Mouse (Mus musculus) neural tube, embryonic 12.5 days (tissue): ENCODE measurements around the gene Dclk1. TPM values are rescaled to one million over a fixed set of nuclear protein-coding genes. Genes with fewer than 3 reads are reported as not detected.
"Not testable (repeated sequence)": the region's sequence is repeated elsewhere in the genome, so short reads cannot be mapped to it uniquely, and the experiment has no call there.

Source experiments
- ATAC-seq: fragments of 200-750 bp; cut with Nextera tagmentation; 2 replicates; pipeline ENCODE4 v1.8.0; 2017; ENCODE audit warnings: low read depth, mild to moderate bottlenecking, moderate TSS enrichment, moderate library complexity; ENCODE audit not compliant: low FRiP score
- H3K27ac ChIP-seq: fragments of 300-500 bp; sonication (generic); 2 replicates; pipeline ENCODE4 v1.5.1; 2016
- H3K27me3 ChIP-seq: fragments of 300-500 bp; sonication (generic); replicated peaks from 2 replicates; pipeline ENCODE4 v1.6.1; 2016; ENCODE audit warnings: mild to moderate bottlenecking
- H3K36me3 ChIP-seq: fragments of 300-500 bp; sonication (generic); 2 replicates; pipeline ENCODE4 v1.6.1; 2016; ENCODE audit warnings: mild to moderate bottlenecking
- H3K4me1 ChIP-seq: fragments of 300-500 bp; sonication (generic); 2 replicates; pipeline ENCODE4 v1.6.1; 2016
- H3K4me2 ChIP-seq: fragments of 300-500 bp; sonication (generic); replicated peaks from 2 replicates; pipeline ENCODE4 v1.6.1; 2016; ENCODE audit warnings: mild to moderate bottlenecking
- H3K4me3 ChIP-seq: fragments of 300-500 bp; sonication (generic); 2 replicates; pipeline ENCODE4 v1.5.1; 2016
- H3K9ac ChIP-seq: fragments of 300-500 bp; sonication (generic); 2 replicates; pipeline ENCODE4 v1.6.1; 2016; ENCODE audit warnings: mild to moderate bottlenecking
- H3K9me3 ChIP-seq: fragments of 300-500 bp; sonication (generic); 2 replicates; pipeline ENCODE4 v1.6.1; 2016; ENCODE audit warnings: mild to moderate bottlenecking
- WGBS: fragments of 180-500 bp; shearing (Covaris S2); methylation state at CpG from one replicate; pipeline ENCODE4 v1.1.7; 2016; 5-methylcytosine and 5-hydroxymethylcytosine counted together
- polyA plus RNA-seq: library from polyadenylated mRNA; unstranded; fragments of >200 nt; fragmentation: Nextera tagmentation; extraction: Ambion mirVana; gene quantifications from 2 replicates; pipeline ENCODE4 v1.2.1, GENCODE M21; 2016

Gene Dclk1
- polyA plus RNA-seq: 171 and 184 TPM in 2 replicates

DNA sequence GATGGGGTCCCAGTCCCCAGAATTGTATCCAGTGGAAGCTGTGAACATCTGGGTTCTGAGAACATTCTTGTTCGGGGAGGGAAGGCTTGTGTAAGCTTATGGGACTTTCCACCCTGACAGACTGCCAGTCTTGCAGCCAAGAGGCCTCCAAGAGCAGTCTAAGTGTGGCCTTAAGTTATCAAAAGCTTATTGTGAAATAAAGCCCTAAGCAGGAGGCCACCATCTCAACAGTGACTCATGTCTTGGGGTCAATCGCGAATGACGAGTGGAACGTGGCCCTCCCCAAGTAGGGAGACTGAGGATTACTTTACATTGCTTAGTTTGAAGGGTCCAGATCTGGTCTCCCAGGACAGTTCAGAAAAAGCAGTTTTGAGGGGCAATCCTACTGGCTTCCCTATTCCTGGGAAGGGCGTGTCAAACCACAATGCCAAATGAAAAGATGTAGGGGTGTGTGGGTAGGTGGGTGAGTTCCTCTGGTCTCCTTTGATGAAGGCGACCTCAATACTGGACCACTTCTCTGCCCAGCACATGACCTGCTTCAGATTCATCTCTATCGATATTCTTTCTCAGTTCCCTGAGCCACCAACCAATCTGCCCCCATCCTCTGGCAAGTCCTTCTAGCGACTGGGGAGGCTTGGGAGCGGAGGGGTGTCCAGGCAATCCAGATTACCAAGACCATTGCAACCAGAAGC, at the start of gene Dclk1:
TSS of gene Dclk1 (plus strand) at position 635 of the 692 bp plus-strand sequence.
- 36% methylated on average over 10 of the region's 10 CpGs for WGBS
- no peaks in the 10 kb centered on the region for H3K27me3 ChIP-seq
- ATAC-seq: no peak; the same call in 1 of the 2 replicates

GRCm38 (mm10) chr3:55193351-55193750, 48.8 kb upstream of the Dclk1 start:
- ATAC-seq: no peak
- H3K27ac ChIP-seq: no peak overlapping the region
- H3K4me3 ChIP-seq: no peak overlapping the region
- no peaks in the 10 kb centered on the region for H3K4me1 ChIP-seq
- WGBS: 55% methylated on average over 2 of the region's 2 CpGs
- H3K36me3 ChIP-seq: no peaks in the 10 kb centered on the region
- no peak overlapping the region for H3K4me2 ChIP-seq
- H3K9me3 ChIP-seq: no peaks in the 10 kb centered on the region
- H3K27me3 ChIP-seq: no peaks in the 10 kb centered on the region
- no peak overlapping the region for H3K9ac ChIP-seq

More for the DNA sequence above, at the start of gene Dclk1:
- Histone ChIP-seq H3K36me3 (peaks cover 1% of the 10 kb centered on the region; the same call in 1 of the 2 replicates), H3K27ac (peak within 1 kb of the TSS; percentile 91), H3K9ac (peak within 1 kb of the TSS; percentile 91), H3K4me2 (peak within 1 kb of the TSS; percentile 59), H3K4me3 (peak within 1 kb of the TSS; percentile 71), H3K4me1 (peaks cover 15% of the 10 kb centered on the region; the same call in 1 of the 2 replicates), H3K9me3 (no peaks in the 10 kb centered on the region)

GRCm38 (mm10) chr3:55194792-55195191, 47.4 kb upstream of the Dclk1 start:
- H3K9me3 ChIP-seq: no peaks in the 10 kb centered on the region
- no peaks in the 10 kb centered on the region for H3K4me1 ChIP-seq
- no peak overlapping the region for H3K4me2 ChIP-seq
- no peaks in the 10 kb centered on the region for H3K27me3 ChIP-seq
- no peak overlapping the region for H3K27ac ChIP-seq
- 77% methylated on average over 8 of the region's 8 CpGs for WGBS
- no peak overlapping the region for H3K4me3 ChIP-seq
- no peak for ATAC-seq
- no peaks in the 10 kb centered on the region for H3K36me3 ChIP-seq
- no peak overlapping the region for H3K9ac ChIP-seq

DNA sequence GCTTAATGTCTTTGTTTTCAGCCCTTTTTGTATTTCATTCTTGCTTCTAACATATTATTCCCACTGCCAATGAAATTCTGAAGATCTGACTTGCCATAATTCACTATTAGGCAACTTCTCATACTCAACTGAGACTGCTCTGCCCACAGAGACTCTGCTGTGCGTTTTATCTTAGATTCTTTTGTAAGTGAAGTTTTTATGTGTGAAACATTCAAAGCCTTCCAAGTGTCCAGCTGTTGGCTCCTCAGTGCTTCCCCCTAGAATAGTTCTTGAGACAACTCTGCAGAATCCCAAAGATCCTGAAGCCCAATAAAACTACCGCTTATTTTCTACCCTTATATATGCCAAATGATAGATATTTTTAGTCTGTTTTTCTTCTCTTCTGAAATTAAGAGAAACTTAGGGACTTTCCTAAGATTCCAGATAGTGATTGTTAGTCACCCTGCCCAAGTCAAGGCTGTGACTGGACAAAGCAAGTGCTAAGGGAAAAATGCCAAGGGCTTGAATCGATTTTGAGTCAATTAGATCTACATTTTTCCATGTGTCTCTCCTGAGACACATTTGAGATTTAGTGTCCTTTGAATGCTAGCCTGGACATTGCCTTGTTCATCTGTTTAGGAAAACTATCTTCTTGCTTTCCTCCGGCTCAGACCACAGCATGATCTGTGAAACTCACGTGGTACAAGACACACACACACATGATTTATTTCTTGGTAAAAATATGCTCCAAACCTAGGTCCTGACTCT, 46.4 kb upstream of the Dclk1 start:
- no peaks in the 10 kb centered on the region for H3K9me3 ChIP-seq
- 78% methylated on average over 5 of the region's 5 CpGs for WGBS
- H3K27me3 ChIP-seq: no peaks in the 10 kb centered on the region
- H3K9ac ChIP-seq: no peak overlapping the region
- H3K4me1 ChIP-seq: no peaks in the 10 kb centered on the region
- no peak overlapping the region for H3K4me2 ChIP-seq
- no peaks in the 10 kb centered on the region for H3K36me3 ChIP-seq
- no peak overlapping the region for H3K27ac ChIP-seq
- no peak overlapping the region for H3K4me3 ChIP-seq
- ATAC-seq: no peak

DNA sequence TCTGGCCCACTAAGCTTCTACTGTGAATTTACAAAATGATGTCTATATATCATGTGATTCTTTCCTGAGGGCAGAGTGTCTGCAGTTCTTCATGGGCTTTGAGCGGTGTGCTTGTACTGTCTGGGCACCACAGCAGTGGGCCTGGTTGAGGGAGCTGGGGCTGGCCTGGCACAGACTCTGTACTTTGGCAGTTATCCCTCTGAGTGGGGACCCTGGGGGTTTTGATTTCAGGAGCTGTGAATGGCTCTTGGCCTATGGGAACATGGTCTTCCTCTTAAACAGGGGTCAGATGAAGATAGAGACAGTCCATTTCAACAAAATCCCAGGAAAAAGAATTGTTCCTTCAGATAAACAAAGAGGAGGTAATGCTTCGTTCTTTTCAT, 45.8 kb upstream of the Dclk1 start:
- H3K9ac ChIP-seq: no peak overlapping the region
- ATAC-seq: no peak
- no peaks in the 10 kb centered on the region for H3K9me3 ChIP-seq
- 84% methylated on average over 2 of the region's 2 CpGs for whole genome bisulfite sequencing
- no peaks in the 10 kb centered on the region for H3K36me3 ChIP-seq
- no peak overlapping the region for H3K27ac ChIP-seq
- H3K4me1 ChIP-seq: no peaks in the 10 kb centered on the region
- H3K27me3 ChIP-seq: no peaks in the 10 kb centered on the region
- no peak overlapping the region for H3K4me2 ChIP-seq
- no peak overlapping the region for H3K4me3 ChIP-seq

- WGBS: 92% methylated on average over 11 of the region's 11 CpGs
- H3K4me2 ChIP-seq, H3K4me3 ChIP-seq, H3K27me3 ChIP-seq, H3K4me1 ChIP-seq, H3K27ac ChIP-seq, H3K36me3 ChIP-seq, H3K9me3 ChIP-seq, H3K9ac ChIP-seq, ATAC-seq: not testable (repeated sequence)
Observed at GRCm38 (mm10) chr3:55203621-55204020, 38.5 kb upstream of the Dclk1 start.

- WGBS: over 99% methylated on average over 2 of the region's 2 CpGs
- no peaks in the 10 kb centered on the region for H3K4me1 ChIP-seq
Observed at GRCm38 (mm10) chr3:55206413-55206812, 35.8 kb upstream of the Dclk1 start.

DNA sequence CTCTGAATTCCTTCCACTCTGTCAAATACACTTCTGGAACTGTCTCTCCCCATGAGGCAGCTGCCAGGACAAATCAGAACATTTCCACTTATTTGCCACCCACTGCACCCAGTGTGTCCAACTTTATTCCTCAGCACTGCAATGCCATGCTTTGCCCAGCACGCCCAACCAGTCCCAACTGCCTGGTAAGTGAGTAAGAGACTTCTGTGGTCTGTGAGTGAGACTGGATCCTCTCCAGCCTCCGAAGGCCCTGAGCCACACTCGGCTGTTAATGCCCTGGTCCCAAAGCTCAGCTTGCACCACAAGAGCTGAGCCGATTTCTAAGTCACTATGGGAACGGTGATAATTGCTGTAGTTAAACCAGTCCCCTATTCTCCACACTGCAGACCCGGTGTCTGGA, 34.5 kb upstream of the Dclk1 start:
- WGBS: 54% methylated on average over 6 of the region's 6 CpGs
- no peak overlapping the region for H3K4me3 ChIP-seq
- H3K9ac ChIP-seq: no peak overlapping the region
- no peaks in the 10 kb centered on the region for H3K4me1 ChIP-seq
- no peaks in the 10 kb centered on the region for H3K36me3 ChIP-seq
- H3K9me3 ChIP-seq: no peaks in the 10 kb centered on the region
- no peaks in the 10 kb centered on the region for H3K27me3 ChIP-seq
- H3K27ac ChIP-seq: no peak overlapping the region
- ATAC-seq: no peak
- H3K4me2 ChIP-seq: no peak overlapping the region

More at GRCm38 (mm10) chr3:55206413-55206812, 35.8 kb upstream of the Dclk1 start:
- H3K9ac ChIP-seq: no peak overlapping the region
- ATAC-seq: no peak
- no peak overlapping the region for H3K4me3 ChIP-seq
- H3K27me3 ChIP-seq: no peaks in the 10 kb centered on the region
- no peaks in the 10 kb centered on the region for H3K9me3 ChIP-seq
- H3K4me2 ChIP-seq: no peak overlapping the region
- no peak overlapping the region for H3K27ac ChIP-seq
- no peaks in the 10 kb centered on the region for H3K36me3 ChIP-seq

DNA sequence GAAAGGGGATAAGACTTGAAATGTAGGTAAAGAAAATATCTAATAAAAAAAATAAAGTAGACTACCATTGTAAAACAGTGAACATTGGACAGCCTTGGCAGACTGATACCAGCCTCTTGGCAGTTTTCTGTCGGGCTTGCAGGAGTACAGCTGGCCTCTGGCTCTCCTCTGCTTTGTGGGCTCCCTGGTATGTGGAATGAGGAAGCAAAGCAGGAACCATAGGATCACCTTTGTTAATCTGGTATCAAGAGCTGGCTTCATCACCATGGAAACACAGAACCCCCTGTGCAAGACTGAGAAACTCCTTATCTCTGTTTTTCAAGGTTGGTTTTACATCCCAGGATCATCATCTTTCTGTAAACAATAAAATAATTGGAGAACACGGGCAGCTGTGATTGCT, 29.9 kb upstream of the Dclk1 start:
- no peak overlapping the region for H3K4me2 ChIP-seq
- no peaks in the 10 kb centered on the region for H3K27me3 ChIP-seq
- ATAC-seq: no peak
- H3K27ac ChIP-seq: no peak overlapping the region
- H3K9ac ChIP-seq: no peak overlapping the region
- 55% methylated on average over 2 of the region's 2 CpGs for WGBS
- H3K36me3 ChIP-seq: no peaks in the 10 kb centered on the region
- no peaks in the 10 kb centered on the region for H3K4me1 ChIP-seq
- no peaks in the 10 kb centered on the region for H3K9me3 ChIP-seq
- H3K4me3 ChIP-seq: no peak overlapping the region

GRCm38 (mm10) chr3:55213785-55214184, 28.4 kb upstream of the Dclk1 start:
- no peak for ATAC-seq
- no peak overlapping the region for H3K4me2 ChIP-seq
- no peaks in the 10 kb centered on the region for H3K4me1 ChIP-seq
- WGBS: 64% methylated on average over 4 of the region's 4 CpGs
- no peaks in the 10 kb centered on the region for H3K9me3 ChIP-seq
- H3K27me3 ChIP-seq: no peaks in the 10 kb centered on the region
- H3K9ac ChIP-seq: no peak overlapping the region
- H3K27ac ChIP-seq: no peak overlapping the region
- no peak overlapping the region for H3K4me3 ChIP-seq
- H3K36me3 ChIP-seq: no peaks in the 10 kb centered on the region

- no peak overlapping the region for H3K4me3 ChIP-seq
- H3K4me1 ChIP-seq: no peaks in the 10 kb centered on the region
- no peaks in the 10 kb centered on the region for H3K36me3 ChIP-seq
- H3K27me3 ChIP-seq: no peaks in the 10 kb centered on the region
- no peak overlapping the region for H3K27ac ChIP-seq
- no peaks in the 10 kb centered on the region for H3K9me3 ChIP-seq
- WGBS: 80% methylated on average over 6 of the region's 6 CpGs
- H3K9ac ChIP-seq: no peak overlapping the region
- no peak overlapping the region for H3K4me2 ChIP-seq
- ATAC-seq: no peak
Observed at GRCm38 (mm10) chr3:55214413-55214812, 27.8 kb upstream of the Dclk1 start.

- 82% methylated on average over 2 of the region's 2 CpGs for WGBS
- H3K9ac ChIP-seq: no peak overlapping the region
- no peak for ATAC-seq
Observed at GRCm38 (mm10) chr3:55222502-55222901, 19.7 kb upstream of the Dclk1 start.

More at GRCm38 (mm10) chr3:55222502-55222901, 19.7 kb upstream of the Dclk1 start:
- Histone ChIP-seq H3K9me3 (peaks cover 9% of the 10 kb centered on the region; the same call in 1 of the 2 replicates), H3K4me3 (no peak overlapping the region), H3K27ac (no peak overlapping the region), H3K4me1 (peaks cover 7% of the 10 kb centered on the region; the same call in 1 of the 2 replicates), H3K4me2 (no peak overlapping the region), H3K36me3 (no peaks in the 10 kb centered on the region), H3K27me3 (no peaks in the 10 kb centered on the region)
